Mouse (Mus musculus) CD4-positive, CD25-positive, alpha-beta regulatory T cell, adult 9 weeks (primary cell): ENCODE data around the gene Tln1. TPM values are rescaled to one million over a fixed set of nuclear protein-coding genes. Genes with fewer than 3 reads are reported as not detected.

Experiments used
- polyA plus RNA-seq: library from polyadenylated mRNA; unstranded; fragments of 100-300 nt; shearing (Covaris generic); gene quantifications from one replicate; pipeline ENCODE4 v1.2.1, GENCODE M21; 2017

Gene Tln1
- polyA plus RNA-seq: 315 TPM

GRCm38 (mm10) chr4:43561997-43562768 is at the start of gene Tln1, which contains the start of gene Creb3:
Gene Tln1, minus strand, starts transcription at chr4:43562691.
Gene Creb3, plus strand, starts transcription at chr4:43562332.

GRCm38 (mm10) chr4:43584444-43585416 is 22.2 kb upstream of the Tln1 start, which contains the start of gene Msmp:
Gene Msmp, minus strand, starts transcription at chr4:43584494.

GRCm38 (mm10) chr4:43578376-43579204 is 16.1 kb upstream of the Tln1 start, which contains the start of the genes Rgp1 and Gba2:
Gene Rgp1, plus strand, starts transcription at chr4:43578715.
Gene Gba2, minus strand, starts transcription at chr4:43578873.

GRCm38 (mm10) chr4:43506536-43507185 is 55.8 kb downstream of the Tln1 start, which contains the start of gene Car9:
Gene Car9, plus strand, starts transcription at chr4:43506966.

GRCm38 (mm10) chr4:43499407-43500333 is 62.8 kb downstream of the Tln1 start, which contains the start of gene Arhgef39:
Gene Arhgef39, minus strand, starts transcription at chr4:43499695.

GRCm38 (mm10) chr4:43492821-43493185 is 69.7 kb downstream of the Tln1 start, which contains the start of gene Ccdc107:
Gene Ccdc107, plus strand, starts transcription at chr4:43492900.

GRCm38 (mm10) chr4:43483535-43484091 is 78.9 kb downstream of the Tln1 start, which contains the start of gene Sit1:
Gene Sit1, minus strand, starts transcription at chr4:43483734.

Other genes starting within 250 kb of the Tln1 start
- not detected for gene Rusc2, start 180.7 kb downstream of the Tln1 start, polyA plus RNA-seq
- not detected for gene Fam166b, start 133.6 kb downstream of the Tln1 start, polyA plus RNA-seq
- gene Tesk1, start 120.8 kb downstream of the Tln1 start, polyA plus RNA-seq: 0.91 TPM
- 65.7 TPM for gene Cd72, start 108.1 kb downstream of the Tln1 start, polyA plus RNA-seq
- 209 TPM for gene Sit1, start 79.0 kb downstream of the Tln1 start, polyA plus RNA-seq
- gene Ccdc107, start 69.8 kb downstream of the Tln1 start, polyA plus RNA-seq: 87.3 TPM
- gene Arhgef39, start 63.0 kb downstream of the Tln1 start, polyA plus RNA-seq: 5.8 TPM
- gene Car9, start 55.7 kb downstream of the Tln1 start, polyA plus RNA-seq: 1.0 TPM
- not detected for gene Tpm2, start 38.9 kb downstream of the Tln1 start, polyA plus RNA-seq
- 99.6 TPM for gene Creb3, start 359 bp downstream of the Tln1 start, polyA plus RNA-seq
- gene Rgp1, start 16.0 kb upstream of the Tln1 start, polyA plus RNA-seq: 32.3 TPM
- gene Gba2, start 16.2 kb upstream of the Tln1 start, polyA plus RNA-seq: 20.9 TPM
- 3.6 TPM for gene Msmp, start 21.8 kb upstream of the Tln1 start, polyA plus RNA-seq
- gene Npr2, start 69.2 kb upstream of the Tln1 start, polyA plus RNA-seq: not detected
- gene Spag8, start 90.9 kb upstream of the Tln1 start, polyA plus RNA-seq: 0.32 TPM
- 79.5 TPM for gene Hint2, start 93.8 kb upstream of the Tln1 start, polyA plus RNA-seq
- gene Tmem8b, start 106.3 kb upstream of the Tln1 start, polyA plus RNA-seq: 0.99 TPM
- gene Fam221b, start 106.5 kb upstream of the Tln1 start, polyA plus RNA-seq: 1.7 TPM
- not detected for gene Olfr70, start 138.1 kb upstream of the Tln1 start, polyA plus RNA-seq
- not detected for gene Olfr71, start 147.6 kb upstream of the Tln1 start, polyA plus RNA-seq
- not detected for gene Hrct1, start 164.5 kb upstream of the Tln1 start, polyA plus RNA-seq
- not detected for gene Spaar, start 167.3 kb upstream of the Tln1 start, polyA plus RNA-seq
- not detected for gene Olfr159, start 208.3 kb upstream of the Tln1 start, polyA plus RNA-seq